Mouse (Mus musculus) liver, embryonic 14 days (tissue): ENCODE results near the gene Polg. TPM values are rescaled to one million over a fixed set of nuclear protein-coding genes. Genes with fewer than 3 reads are reported as not detected.

Experiments used
- polyA plus RNA-seq: library from polyadenylated mRNA; depleted of rRNA; stranded (reverse); fragments of >200 nt; gene quantifications from 2 replicates; pipeline ENCODE4 v1.2.3, GENCODE M21; 2012; rRNA removed

The Polg gene
- polyA plus RNA-seq = 12.8 and 17.1 TPM in 2 replicates

GRCm38 (mm10) chr7:79466053-79466901, at the start of gene Polg:
Gene Polg, minus strand, starts transcription at chr7:79466362.

Other genes starting within 250 kb of the Polg start
- gene Abhd2, start 193.2 kb downstream of the Polg start, polyA plus RNA-seq = 5.1 and 6.6 TPM in 2 replicates
- gene Rlbp1, start 79.3 kb downstream of the Polg start, polyA plus RNA-seq = 0.06 TPM in 2 replicates
- 6.4 and 7.7 TPM in 2 replicates for gene Fanci, start 74.4 kb downstream of the Polg start, polyA plus RNA-seq
- gene Rhcg, start 151.3 kb upstream of the Polg start, polyA plus RNA-seq = 0.03 and 0.06 TPM in 2 replicates
- gene Ticrr, start 193.8 kb upstream of the Polg start, polyA plus RNA-seq = 3.7 and 4.3 TPM in 2 replicates
- 0.46 and 0.51 TPM in 2 replicates for gene Kif7, start 249.4 kb upstream of the Polg start, polyA plus RNA-seq